Mouse (Mus musculus) lung, adult 2 months (tissue): Measurements from ENCODE around the gene Gm10382. TPM values are rescaled to one million over a fixed set of nuclear protein-coding genes. Genes with fewer than 3 reads are reported as not detected.

Experiments
- DNase-seq: peaks from one replicate; pipeline ENCODE4 v3.0.0; 2022
- H3K4me1 ChIP-seq: fragments of 200-500 bp; 2 replicates; pipeline ENCODE4 v1.6.1; 2011; ENCODE audit warnings: low read length; ENCODE audit not compliant: control insufficient read depth, insufficient read depth
- H3K4me3 ChIP-seq: fragments of 200-500 bp; replicated peaks from 2 replicates; pipeline ENCODE3; 2011; ENCODE audit warnings: low read depth, mild to moderate bottlenecking, control low read depth, low read length; ENCODE audit errors: extremely low read depth
- CTCF ChIP-seq: fragments of 200-500 bp; IDR thresholded peaks from 2 replicates; pipeline ENCODE4 v1.5.1; 2011; ENCODE audit warnings: mild to moderate bottlenecking, low read length, control low read depth; ENCODE audit not compliant: insufficient read depth
- POLR2A ChIP-seq: fragments of 200-500 bp; IDR thresholded peaks from 2 replicates; pipeline ENCODE4 v1.6.1; 2011; ENCODE audit warnings: low read depth, mild to moderate bottlenecking, control low read depth, low read length, borderline replicate concordance; ENCODE audit errors: extremely low read depth
- WGBS: fragments of 180-500 bp; shearing (Covaris S2); methylation state at CpG from one replicate; pipeline ENCODE4 v1.1.7; 2018; 5-methylcytosine and 5-hydroxymethylcytosine counted together
- polyA plus RNA-seq: library from polyadenylated mRNA; depleted of rRNA; stranded (reverse); fragments of >200 nt; gene quantifications from 2 replicates; pipeline ENCODE4 v1.2.3, GENCODE M21; 2012

The Gm10382 gene
- polyA plus RNA-seq, 1 experiment = 0.25 TPM

DNA sequence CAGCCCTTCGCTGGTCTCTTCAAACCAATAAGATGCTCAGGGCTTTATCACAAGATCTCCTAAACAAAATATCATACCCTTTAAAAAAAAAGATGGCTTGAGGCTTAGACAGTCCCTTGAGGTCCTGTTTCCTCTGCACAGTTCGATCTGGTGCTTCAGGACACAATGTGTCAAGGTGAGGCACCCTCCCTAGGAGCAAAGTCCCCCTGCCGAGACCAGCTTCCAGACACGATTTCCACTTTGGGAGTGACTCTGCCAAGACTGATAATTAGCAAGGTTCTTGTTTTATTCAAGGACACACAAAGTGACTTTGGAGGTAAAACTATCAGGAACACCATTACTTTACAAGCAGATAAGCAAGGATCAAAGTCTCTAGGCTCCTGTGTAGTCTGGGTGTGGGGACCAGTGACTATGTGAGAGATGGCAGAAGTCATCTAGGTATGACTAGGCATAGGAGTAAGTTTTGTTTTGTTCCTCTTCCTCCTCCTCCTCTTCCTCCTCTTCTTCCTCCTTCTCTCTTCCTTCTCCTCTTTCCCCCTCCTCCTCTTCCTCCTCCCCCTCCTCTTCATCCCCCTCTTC lies 24.2 kb upstream of the Gm10382 start:
- no peak for DNase-seq
- H3K4me3 ChIP-seq = no peak overlapping the region
- H3K4me1 ChIP-seq = no peaks in the 10 kb centered on the region
- TF ChIP-seq CTCF (no peak), POLR2A (no peak)
- 77% methylated on average over 4 of the region's 4 CpGs for WGBS

DNA sequence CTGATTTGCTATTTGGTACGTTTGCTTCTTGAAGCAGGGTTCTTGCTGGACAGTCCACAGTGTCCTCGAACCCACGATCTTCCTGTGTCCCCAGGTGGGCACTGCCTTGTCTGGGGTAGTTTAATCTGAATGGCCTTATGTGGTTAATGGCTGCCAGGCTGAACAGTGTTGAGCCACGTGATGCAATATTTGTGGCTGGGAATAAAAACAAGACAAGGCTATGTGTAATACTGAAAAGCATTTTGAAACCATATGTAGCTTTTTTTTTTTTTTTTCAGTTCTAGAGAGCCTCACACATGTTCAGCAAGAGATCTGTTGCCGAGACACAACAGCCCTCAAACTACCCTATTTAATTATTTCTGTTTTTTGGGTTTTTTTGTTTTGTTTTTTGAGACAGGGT lies 21.0 kb upstream of the Gm10382 start:
- no peak overlapping the region for H3K4me3 ChIP-seq
- no peaks in the 10 kb centered on the region for H3K4me1 ChIP-seq
- DNase-seq = no peak
- no peak for TF ChIP-seq CTCF
- TF ChIP-seq POLR2A = no peak
- WGBS = 67% methylated on average over 5 of the region's 5 CpGs

DNA sequence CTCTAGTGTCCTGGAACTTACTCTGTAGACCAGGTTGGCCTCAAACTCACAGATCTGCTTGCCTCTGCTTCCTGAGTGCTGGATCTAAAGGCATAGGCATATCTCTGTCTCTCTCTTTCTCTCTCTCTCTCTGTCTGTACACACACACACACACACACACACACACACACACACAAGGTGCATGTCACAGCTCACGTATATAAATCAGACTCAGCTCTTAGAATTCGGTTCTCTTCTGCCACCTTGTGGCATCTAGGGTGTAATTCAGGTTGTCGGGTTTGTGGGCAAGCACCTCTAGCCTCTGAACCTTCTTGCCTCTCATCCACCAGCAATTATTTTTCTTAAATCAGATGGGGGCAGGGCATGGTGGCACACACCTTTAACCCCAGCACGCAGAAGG lies 20.6 kb upstream of the Gm10382 start:
- peak; percentile 42 for DNase-seq
- 5% methylated on average over 4 of the region's 4 CpGs for WGBS
- Histone ChIP-seq H3K4me3 (no peak overlapping the region), H3K4me1 (no peaks in the 10 kb centered on the region)
- peak; percentile 53 for TF ChIP-seq CTCF
- no peak for TF ChIP-seq POLR2A

DNA sequence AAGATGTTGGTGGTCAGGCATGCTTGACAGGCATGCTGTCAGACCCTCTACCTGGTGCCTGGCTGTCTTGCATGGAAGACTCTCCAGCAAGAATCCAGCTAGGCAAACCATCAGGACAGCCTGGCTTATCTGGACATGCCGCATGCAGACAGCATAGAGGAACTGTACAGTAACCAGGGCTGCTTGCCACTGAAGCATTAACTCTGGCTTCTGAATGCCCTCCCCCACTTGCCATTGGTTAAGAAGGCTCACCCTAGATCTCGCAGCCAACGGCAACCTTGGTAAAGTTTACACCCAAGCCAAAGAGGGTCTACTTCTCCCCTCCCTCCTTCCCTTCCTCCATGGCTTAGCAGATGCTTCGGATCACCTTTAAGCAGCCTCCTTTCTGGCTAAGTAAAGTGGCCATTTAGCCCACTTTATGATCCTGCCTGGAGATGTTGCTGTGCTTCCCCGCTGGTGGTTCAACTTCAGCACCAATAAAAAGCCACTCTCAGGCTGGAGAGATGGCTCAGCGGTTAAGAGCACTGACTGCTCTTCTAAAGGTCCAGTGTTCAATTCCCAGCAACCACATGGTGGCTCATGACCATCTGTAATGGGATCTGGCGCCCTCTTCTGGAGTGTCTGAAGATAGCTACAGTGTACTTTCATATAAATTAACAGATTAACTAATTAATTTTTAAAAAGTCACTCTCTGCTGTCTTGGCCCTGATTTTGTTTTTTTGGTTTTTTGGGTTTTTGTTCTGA lies 18.0 kb upstream of the Gm10382 start:
- no peak for DNase-seq
- H3K4me3 ChIP-seq = no peak overlapping the region
- TF ChIP-seq POLR2A (no peak), CTCF (no peak)
- 71% methylated on average over 7 of the region's 7 CpGs for WGBS
- H3K4me1 ChIP-seq = no peaks in the 10 kb centered on the region

DNA sequence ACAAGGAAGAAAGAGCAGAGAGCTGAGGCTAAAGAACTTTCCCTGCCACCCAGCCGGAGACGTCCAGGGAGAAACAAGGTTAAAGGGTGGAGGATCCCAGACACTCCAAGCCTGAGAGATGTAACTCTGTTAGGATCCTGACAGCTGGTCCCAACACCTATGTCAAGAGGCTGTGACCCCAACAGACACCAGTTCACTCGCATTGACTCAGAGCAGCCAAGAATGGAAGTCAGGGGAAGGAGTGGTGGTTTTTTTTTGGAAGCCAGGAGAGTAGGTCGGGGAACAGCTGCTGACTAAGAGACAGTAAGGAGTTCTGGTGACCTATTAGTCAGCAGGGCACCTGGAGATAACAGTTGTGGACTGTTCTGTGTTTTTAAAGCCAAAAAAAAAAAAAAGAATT lies 17.1 kb upstream of the Gm10382 start:
- H3K4me3 ChIP-seq = no peak overlapping the region
- H3K4me1 ChIP-seq = no peaks in the 10 kb centered on the region
- TF ChIP-seq POLR2A (no peak), CTCF (no peak)
- 74% methylated on average over 4 of the region's 4 CpGs for WGBS
- no peak for DNase-seq

DNA sequence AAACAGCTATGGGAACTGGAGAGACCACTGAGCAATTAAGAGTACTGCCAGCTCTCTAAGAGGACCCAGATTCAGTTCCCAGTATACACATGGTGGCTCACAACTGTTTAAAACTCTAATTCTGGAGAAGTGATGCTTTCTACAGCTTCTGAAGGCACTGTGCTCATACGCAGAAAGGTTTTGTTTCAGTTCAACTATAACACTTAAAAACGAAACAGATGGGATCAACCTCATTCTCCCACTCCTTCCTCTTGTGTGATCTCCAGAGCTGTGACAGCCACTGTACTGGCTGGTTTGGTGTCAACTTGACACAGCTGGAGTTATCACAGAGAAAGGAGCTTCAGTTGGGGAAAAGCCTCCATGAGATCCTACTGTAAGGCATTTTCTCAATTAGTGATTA lies 13.3 kb upstream of the Gm10382 start:
- TF ChIP-seq POLR2A (no peak), CTCF (no peak)
- no peak for DNase-seq
- H3K4me1 ChIP-seq = no peaks in the 10 kb centered on the region
- WGBS = 69% methylated on average over 2 of the region's 2 CpGs
- H3K4me3 ChIP-seq = no peak overlapping the region

DNA sequence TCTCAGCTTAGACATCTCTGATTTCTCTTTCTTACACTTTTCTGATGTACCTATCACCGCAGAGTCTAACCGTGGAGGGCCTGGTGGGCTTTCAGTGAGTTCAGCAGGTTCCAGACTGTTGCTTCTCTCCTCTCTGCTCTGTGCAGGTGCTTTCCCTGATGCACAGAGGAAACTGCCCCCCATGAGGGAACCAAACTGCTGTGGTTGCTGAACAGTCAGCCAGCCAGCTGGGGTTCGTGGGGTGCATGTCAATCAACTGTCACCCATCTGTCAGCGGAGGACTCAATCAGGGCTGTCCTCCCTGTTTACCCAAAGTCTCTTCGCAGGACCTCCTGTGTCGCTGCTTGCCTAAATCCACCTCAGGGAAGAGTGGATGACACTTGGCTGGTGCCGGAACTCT lies 11.9 kb upstream of the Gm10382 start:
- 65% methylated on average over 7 of the region's 7 CpGs for WGBS
- Histone ChIP-seq H3K4me1 (peaks cover under 1% of the 10 kb centered on the region; the same call in 1 of the 2 replicates), H3K4me3 (no peak overlapping the region)
- TF ChIP-seq POLR2A (no peak), CTCF (no peak)
- DNase-seq = no peak

DNA sequence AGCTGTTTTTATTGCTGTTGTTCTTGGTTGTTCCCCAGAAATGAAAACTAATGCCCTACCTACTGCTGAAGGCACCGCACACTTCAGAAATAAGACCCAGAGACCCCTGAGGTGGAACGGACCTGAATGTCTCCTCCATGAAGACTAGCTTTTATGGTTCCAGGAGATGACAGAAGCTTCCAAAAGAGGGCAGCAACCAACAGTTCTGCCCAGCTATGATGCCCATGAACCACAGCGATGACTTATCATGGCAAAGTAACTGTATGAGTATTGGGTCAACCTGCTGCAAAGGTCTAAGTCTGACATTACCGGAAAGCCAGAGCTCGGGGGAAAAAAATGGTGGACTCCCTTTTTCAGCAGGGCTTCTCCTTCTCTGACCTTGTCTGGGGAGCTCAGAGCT lies 10.2 kb upstream of the Gm10382 start:
- DNase-seq = no peak
- H3K4me1 ChIP-seq = peaks cover 11% of the 10 kb centered on the region

DNA sequence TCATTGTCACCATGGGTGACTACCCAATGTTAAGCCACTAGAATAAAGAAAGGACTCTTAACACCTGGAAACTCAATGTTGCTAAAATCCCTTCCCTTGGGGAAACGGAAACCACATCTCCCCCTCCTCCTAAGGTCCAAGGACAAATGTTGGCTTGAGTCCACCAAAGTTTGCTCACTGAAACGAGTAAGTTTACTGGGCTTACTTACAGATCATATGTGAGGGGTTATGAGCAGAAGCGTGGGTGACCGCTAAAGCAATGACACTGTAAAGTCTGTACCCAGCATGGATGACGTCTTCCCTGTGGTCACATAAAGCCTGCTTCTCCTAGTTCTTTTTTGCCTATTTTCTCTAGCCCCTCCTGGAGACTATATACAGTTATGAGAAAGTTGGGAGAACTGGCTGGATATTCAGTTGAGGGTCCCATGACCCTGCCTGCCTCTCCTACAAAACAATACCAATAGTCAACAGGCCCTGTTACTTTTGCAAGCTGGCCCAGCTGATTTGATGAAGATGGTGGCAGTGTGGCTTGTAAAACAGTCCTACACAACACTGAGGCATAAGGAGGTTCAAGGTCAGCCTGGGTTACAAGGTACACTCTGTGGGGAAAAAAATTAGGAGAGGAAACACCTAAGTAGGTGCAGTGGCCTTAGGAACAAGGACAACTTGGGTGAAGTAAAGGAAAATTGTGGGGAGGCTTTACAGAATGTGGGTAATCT lies 7.0 kb upstream of the Gm10382 start:
- no peak for DNase-seq
- WGBS = 40% methylated on average over 5 of the region's 5 CpGs
- TF ChIP-seq POLR2A (no peak), CTCF (no peak)
- Histone ChIP-seq H3K4me3 (no peak overlapping the region), H3K4me1 (peaks cover 24% of the 10 kb centered on the region)

More for the DNA sequence above, 10.2 kb upstream of the Gm10382 start:
- no peak overlapping the region for H3K4me3 ChIP-seq
- TF ChIP-seq CTCF = no peak
- TF ChIP-seq POLR2A = no peak
- 71% methylated on average over 5 of the region's 5 CpGs for WGBS
